Mouse (Mus musculus) kidney, adult 9 months (tissue): ENCODE measurements around the gene Jazf1.
A peak's percentile ranks its signal among the peaks of the same experiment; 100 is the strongest.

Experiments
- DNase-seq: peaks from one replicate; pipeline ENCODE4 v3.0.0; 2022

The Jazf1 gene

GRCm38 (mm10) chr6:53006032-53006431 is 62.4 kb downstream of the Jazf1 start:
- DNase-seq: no peak

DNA sequence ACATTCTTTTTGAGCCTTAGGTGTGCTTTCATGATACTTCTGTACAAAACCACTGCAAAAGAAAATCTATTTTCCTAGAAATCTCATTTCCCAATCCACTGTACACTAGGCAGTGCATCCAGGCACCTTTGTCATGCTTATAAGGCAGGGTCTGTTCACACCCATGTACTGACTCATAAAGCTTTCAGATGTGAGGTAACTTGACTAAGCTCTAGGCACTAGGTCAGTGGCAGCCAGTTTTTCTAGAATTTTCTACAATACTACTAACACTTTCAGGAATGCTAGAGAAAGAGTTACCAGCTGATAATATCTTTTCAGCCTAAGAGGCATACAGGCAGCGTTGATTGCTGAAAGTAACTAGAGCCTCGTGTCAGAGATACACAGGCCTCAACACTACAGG is 62.9 kb downstream of the Jazf1 start:
- DNase-seq: no peak

- no peak for DNase-seq
Observed at GRCm38 (mm10) chr6:52990816-52991215, 77.6 kb downstream of the Jazf1 start.

DNA sequence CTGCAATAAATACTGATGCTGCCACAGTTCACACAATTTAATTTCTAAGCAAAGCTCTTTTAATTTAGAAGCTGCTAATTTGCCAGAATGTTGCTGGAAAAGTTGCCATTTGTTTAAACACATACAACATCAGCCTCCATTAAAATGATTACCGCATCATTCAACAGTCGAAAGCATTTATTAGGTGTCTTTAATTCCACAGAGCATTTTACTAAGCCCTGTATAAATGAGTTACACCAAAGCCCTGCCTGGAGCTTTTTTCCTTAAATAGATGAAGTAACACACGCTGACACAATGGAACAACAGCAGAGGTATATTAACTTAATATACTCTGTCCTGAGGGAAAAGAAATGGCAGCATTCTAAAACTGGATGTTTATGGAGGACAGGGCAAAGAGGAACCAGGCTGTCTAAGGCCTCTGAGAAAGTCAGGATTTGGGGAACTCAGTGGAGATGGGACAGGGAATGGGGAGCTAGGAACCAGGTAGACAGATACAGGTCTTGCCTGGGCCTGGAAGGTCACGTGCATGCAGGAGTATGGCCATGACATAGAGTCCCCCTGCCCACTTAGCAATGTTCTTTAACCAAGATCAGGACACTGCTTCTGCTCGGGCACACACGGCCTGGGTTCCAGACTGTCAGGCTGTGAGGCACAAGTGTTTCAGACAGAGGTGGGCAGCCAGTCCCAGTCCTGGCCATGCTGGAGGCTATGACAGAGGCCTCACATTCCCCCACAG is 80.4 kb downstream of the Jazf1 start:
- DNase-seq: no peak

DNA sequence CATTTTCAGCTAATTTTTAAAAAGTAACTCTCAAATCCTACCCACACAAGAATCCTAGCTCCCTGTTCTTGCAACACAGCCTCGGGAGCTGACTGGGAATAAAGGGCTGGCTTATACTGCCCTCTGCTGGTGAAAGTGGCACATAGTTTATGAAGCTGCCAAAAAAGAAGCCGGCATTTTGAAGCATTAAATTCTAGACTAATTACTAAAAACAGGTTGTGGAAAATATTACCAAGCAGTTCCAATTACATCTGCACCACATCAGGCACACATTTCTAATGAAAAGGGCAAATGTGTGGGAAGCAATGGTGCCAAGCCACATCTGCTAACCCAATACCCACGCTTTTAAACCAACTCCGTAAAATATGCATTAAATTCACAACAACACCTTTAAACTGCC is 81.0 kb downstream of the Jazf1 start:
- peak; percentile 47 for DNase-seq

- DNase-seq: no peak
Observed at GRCm38 (mm10) chr6:52982175-52982574, 86.3 kb downstream of the Jazf1 start.

DNA sequence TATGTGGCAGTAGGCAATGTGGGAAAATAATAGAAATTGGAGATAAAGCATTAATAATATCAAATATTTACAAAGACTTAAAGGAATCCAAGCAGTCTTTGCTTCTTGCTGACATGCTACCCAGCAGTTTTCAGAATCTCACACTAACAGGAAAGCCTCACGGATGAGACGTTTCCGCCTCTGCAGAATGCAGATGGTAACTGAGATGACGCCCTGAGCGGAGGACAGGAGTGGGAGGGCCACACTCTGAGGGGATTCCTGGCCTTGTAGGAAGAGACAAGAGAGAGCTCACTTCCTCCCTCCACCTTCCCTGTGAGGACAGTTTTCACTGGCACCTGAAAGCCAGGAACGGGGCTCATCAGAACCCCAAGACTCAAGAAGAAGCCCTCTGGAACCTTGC is 88.9 kb downstream of the Jazf1 start:
- no peak for DNase-seq

DNA sequence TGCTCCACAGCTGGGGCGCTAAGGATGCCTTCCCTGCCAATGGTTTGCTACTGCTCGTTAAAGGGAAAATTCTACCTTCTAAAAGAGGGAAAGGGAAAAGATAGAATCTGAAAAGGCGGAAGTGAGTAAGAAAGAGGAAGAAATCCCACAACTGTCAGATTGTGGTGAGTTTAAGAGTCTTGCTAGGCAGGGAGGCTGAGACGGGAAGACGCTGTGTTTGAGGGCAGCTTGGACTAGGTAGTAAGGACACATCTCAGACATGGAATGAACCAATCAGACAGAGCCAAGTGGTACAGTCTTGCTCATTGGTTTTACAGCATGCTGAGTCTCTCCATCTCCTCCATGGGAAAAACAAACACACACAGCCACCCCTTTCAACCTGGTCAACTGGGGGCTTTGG is 95.1 kb downstream of the Jazf1 start:
- DNase-seq: no peak

- no peak for DNase-seq
Observed at GRCm38 (mm10) chr6:52972138-52972537, 96.3 kb downstream of the Jazf1 start.

GRCm38 (mm10) chr6:52969717-52970261 is 98.6 kb downstream of the Jazf1 start:
- peak; percentile 52 for DNase-seq

DNA sequence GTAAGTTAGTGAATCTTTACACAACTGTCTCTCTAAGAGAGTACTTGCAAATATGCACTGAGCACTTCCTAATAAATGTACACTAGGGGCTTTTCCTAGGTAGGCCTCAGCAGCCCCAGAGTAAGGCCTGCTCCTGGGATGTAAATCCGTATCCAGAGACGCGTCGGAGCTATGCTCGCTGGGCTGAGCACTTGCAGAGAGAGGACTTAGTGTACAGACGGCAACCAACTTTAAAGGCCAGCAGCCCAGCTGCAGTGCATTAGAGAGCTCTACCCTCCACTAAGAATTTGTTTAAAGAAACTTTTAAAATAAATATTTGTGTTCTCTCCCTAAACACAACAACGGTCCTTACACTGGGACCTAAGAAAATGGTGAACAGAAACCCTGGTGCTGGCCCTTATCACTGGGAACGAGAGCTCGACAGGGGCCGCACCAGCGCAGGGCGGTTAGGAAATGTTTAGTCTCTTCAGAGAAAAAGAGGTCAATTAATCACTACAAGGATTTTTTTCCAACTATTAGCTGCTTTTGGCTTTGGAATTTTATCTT is 100.0 kb downstream of the Jazf1 start:
- DNase-seq: no peak

DNA sequence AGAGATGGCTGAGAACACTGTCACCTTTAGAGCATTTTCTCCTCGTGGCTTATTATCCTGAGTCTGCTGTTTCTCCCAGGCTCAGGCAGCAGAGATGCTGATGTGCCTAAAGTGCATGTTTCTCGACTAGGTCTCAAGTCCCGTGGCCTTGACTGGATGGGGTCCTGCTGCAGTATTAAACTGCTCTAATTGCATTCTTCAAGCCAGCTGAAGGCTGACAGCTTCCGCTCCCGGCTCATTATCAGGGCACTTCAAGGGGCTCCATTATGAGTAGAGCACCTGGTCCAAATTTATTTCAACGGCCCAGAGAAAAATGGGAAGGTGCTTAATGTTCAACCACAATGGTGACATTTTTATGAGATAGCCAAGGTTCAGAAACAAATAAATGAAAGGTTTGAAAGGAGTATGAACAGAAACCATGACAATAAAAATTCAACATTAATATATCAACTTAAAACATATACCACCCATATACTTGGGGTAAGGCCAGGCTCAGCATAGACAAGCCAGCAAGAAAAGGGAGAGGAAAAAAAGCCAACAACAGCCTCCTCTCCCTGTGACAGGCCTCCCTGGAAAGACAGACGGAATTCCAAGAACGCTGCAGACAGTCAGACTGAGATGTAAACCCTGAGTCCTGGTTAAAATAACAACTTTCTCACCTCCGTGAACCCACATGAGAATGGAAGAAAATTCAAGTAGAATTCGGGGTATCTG is 100.7 kb downstream of the Jazf1 start:
- DNase-seq: no peak

DNA sequence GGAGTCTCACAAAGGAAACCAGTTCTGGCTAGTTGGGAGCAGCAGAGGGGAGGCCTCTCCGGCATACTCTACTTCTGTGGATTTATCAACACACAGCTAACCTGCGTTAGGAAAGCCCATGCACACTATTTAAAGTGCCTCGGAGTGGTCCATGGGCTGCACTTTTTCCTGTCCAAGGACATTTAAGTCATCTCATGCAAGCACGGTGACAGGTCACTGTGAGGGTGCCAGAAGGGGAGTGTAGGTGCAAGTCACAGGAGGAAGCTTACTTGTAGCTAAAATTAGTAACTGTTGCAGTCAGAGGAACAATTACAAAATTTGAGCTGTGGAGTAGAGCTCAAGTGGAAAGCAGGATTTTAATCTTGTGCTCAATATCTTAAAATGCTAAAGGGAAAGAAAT is 102.4 kb downstream of the Jazf1 start:
- DNase-seq: peak; percentile 16

DNA sequence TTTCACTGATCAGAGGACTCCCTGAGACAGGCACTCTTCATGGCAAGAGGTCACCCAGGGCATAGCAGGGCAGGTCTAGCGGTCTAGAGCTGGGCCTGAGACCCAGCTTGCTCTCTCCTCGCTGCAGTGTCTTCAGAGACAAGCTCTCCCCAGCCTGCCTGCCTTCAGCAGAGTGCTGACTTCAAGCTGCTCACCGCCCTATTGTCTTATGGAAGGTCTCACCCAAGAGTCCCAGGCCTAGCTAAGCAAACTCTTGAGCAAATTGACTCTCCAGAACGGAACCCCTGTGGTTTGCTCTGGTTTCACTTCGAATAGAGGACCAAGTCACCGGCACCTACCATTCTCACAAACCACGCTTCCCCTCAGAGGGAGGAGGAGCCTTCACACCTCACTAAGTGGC is 103.1 kb downstream of the Jazf1 start:
- no peak for DNase-seq

GRCm38 (mm10) chr6:52963840-52964690 is 104.4 kb downstream of the Jazf1 start:
- no peak for DNase-seq

DNA sequence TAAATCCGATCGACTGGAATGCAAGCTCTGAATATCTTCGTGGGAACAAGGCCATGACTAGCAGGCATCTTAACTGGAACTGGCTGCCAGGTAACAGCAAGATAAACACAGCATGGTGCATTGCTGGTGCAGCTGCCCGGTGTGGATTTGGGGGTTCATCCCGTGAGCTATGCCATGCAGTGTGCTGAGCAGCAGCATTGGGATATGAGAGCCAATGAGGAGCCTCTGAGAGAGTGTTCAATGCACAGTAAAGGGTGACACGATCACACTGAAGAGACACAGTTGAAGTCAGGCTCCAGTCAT is 105.0 kb downstream of the Jazf1 start:
- DNase-seq: no peak

- no peak for DNase-seq
Observed at GRCm38 (mm10) chr6:52962600-52963429, 105.6 kb downstream of the Jazf1 start.

- DNase-seq: no peak
Observed at GRCm38 (mm10) chr6:52961660-52962490, 106.6 kb downstream of the Jazf1 start.

DNA sequence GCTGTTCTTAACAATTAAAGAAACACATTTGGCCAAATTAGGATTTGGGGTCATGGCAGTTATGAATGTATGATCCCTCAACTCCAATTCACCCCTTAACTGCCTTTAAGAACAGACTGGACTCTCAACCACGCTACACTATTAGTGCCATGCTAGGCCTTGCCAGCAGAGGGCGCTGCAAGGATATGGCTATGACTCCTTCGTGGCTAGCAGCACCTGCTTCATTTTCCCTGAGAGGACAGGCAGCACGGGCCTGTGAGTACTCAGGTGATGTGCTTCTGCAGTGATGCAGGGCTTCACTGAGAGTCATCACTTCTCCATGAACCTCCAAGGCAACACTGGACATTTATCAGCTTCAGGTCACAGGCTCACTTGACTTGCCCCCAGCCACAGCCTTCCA is 110.7 kb downstream of the Jazf1 start:
- DNase-seq: peak; percentile 67

- DNase-seq: no peak
Observed at GRCm38 (mm10) chr6:52956131-52956530, 112.3 kb downstream of the Jazf1 start.

- no peak for DNase-seq
Observed at GRCm38 (mm10) chr6:52955304-52955703, 113.1 kb downstream of the Jazf1 start.
